Mouse (Mus musculus): ENCODE results near the gene Slc5a5. TPM values are rescaled to one million over a fixed set of nuclear protein-coding genes. Genes with fewer than 3 reads are reported as not detected.

The Slc5a5 gene
- total RNA-seq, 1 experiment from 2014 or later = not detected

- no peak for DNase-seq
Observed at GRCm38 (mm10) chr8:70879500-70879899, 13.1 kb downstream of the Slc5a5 start.

GRCm38 (mm10) chr8:70878178-70878577 lies 14.4 kb downstream of the Slc5a5 start:
- DNase-seq = peak; percentile 6

- no peak for DNase-seq
Observed at GRCm38 (mm10) chr8:70876382-70876781, 16.2 kb downstream of the Slc5a5 start.

GRCm38 (mm10) chr8:70874441-70874840 lies 18.1 kb downstream of the Slc5a5 start:
- DNase-seq = no peak

GRCm38 (mm10) chr8:70873364-70873985 lies 19.1 kb downstream of the Slc5a5 start, which contains the start of gene Ccdc124:
Gene Ccdc124 (minus strand): TSS chr8:70873935.
- DNase-seq = peak; percentile 98

- no peak for DNase-seq
Observed at GRCm38 (mm10) chr8:70872643-70873363, 19.8 kb downstream of the Slc5a5 start.

- no peak for DNase-seq
Observed at GRCm38 (mm10) chr8:70871195-70871807, 21.3 kb downstream of the Slc5a5 start.

- peak; percentile 86 for DNase-seq
Observed at GRCm38 (mm10) chr8:70869601-70870041, 22.9 kb downstream of the Slc5a5 start.

GRCm38 (mm10) chr8:70869199-70869571 lies 23.4 kb downstream of the Slc5a5 start:
- DNase-seq = no peak

- DNase-seq = peak; percentile 74
Observed at GRCm38 (mm10) chr8:70868559-70869198, 23.9 kb downstream of the Slc5a5 start.

- no peak for DNase-seq
Observed at GRCm38 (mm10) chr8:70866566-70866965, 26.0 kb downstream of the Slc5a5 start.

GRCm38 (mm10) chr8:70866001-70866520 lies 26.5 kb downstream of the Slc5a5 start:
- DNase-seq = peak; percentile 43

GRCm38 (mm10) chr8:70865350-70866000 lies 27.1 kb downstream of the Slc5a5 start:
- DNase-seq = peak; percentile 100

GRCm38 (mm10) chr8:70864712-70865221 lies 27.8 kb downstream of the Slc5a5 start:
- peak; percentile 39 for DNase-seq

- no peak for DNase-seq
Observed at GRCm38 (mm10) chr8:70863956-70864711, 28.4 kb downstream of the Slc5a5 start.

- DNase-seq = no peak
Observed at GRCm38 (mm10) chr8:70862824-70863641, 29.5 kb downstream of the Slc5a5 start, which contains the start of gene Kcnn1. Gene Kcnn1 (minus strand): TSS chr8:70863258.

- DNase-seq = no peak
Observed at GRCm38 (mm10) chr8:70857516-70857915, 35.0 kb downstream of the Slc5a5 start.

- peak; percentile 86 for DNase-seq
Observed at GRCm38 (mm10) chr8:70856541-70857197, 35.9 kb downstream of the Slc5a5 start.

- no peak for DNase-seq
Observed at GRCm38 (mm10) chr8:70856028-70856427, 36.5 kb downstream of the Slc5a5 start.

Measured in adrenal gland, postnatal 14 days (tissue).